Mouse (Mus musculus) embryonic facial prominence, embryonic 15.5 days (tissue): Measurements from ENCODE around the gene Gm28053. TPM values are rescaled to one million over a fixed set of nuclear protein-coding genes. Genes with fewer than 3 reads are reported as not detected.

ENCODE experiments used
- ATAC-seq: fragments of 200-750 bp; cut with Nextera tagmentation; 2 replicates; pipeline ENCODE4 v1.8.0; 2017; ENCODE audit warnings: low read depth, moderate TSS enrichment; ENCODE audit not compliant: insufficient number of reproducible peaks, low FRiP score, low TSS enrichment
- H3K27ac ChIP-seq: fragments of 300-500 bp; sonication (generic); replicated peaks from 2 replicates; pipeline ENCODE4 v1.5.1; 2015; ENCODE audit warnings: mild to moderate bottlenecking, inconsistent platforms
- H3K27me3 ChIP-seq: fragments of 300-500 bp; sonication (generic); 2 replicates; pipeline ENCODE4 v1.6.1; 2015; ENCODE audit warnings: inconsistent platforms
- H3K36me3 ChIP-seq: fragments of 300-500 bp; sonication (generic); 2 replicates; pipeline ENCODE4 v1.6.1; 2015; ENCODE audit warnings: mild to moderate bottlenecking, inconsistent platforms
- H3K4me1 ChIP-seq: fragments of 300-500 bp; sonication (generic); 2 replicates; pipeline ENCODE4 v1.6.1; 2015; ENCODE audit warnings: inconsistent platforms
- H3K4me2 ChIP-seq: fragments of 300-500 bp; sonication (generic); replicated peaks from 2 replicates; pipeline ENCODE4 v1.6.1; 2015; ENCODE audit warnings: mild to moderate bottlenecking, inconsistent platforms
- H3K4me3 ChIP-seq: fragments of 300-500 bp; sonication (generic); replicated peaks from 2 replicates; pipeline ENCODE4 v1.5.1; 2015; ENCODE audit warnings: mild to moderate bottlenecking, inconsistent platforms
- H3K9ac ChIP-seq: fragments of 300-500 bp; sonication (generic); 2 replicates; pipeline ENCODE4 v1.6.1; 2015; ENCODE audit warnings: inconsistent platforms
- H3K9me3 ChIP-seq: fragments of 300-500 bp; sonication (generic); replicated peaks from 2 replicates; pipeline ENCODE4 v1.6.1; 2016; ENCODE audit warnings: inconsistent platforms
- WGBS: fragments of 180-500 bp; shearing (Covaris S2); methylation state at CpG from one replicate; pipeline ENCODE4 v1.1.7; 2015; 5-methylcytosine and 5-hydroxymethylcytosine counted together
- polyA plus RNA-seq: library from polyadenylated mRNA; unstranded; fragments of >200 nt; fragmentation: Nextera tagmentation; extraction: Ambion mirVana; gene quantifications from 2 replicates; pipeline ENCODE4 v1.2.1, GENCODE M21; 2015

Gm28053 gene
- polyA plus RNA-seq, 1 experiment from 2014 or later = 0.83 TPM

DNA sequence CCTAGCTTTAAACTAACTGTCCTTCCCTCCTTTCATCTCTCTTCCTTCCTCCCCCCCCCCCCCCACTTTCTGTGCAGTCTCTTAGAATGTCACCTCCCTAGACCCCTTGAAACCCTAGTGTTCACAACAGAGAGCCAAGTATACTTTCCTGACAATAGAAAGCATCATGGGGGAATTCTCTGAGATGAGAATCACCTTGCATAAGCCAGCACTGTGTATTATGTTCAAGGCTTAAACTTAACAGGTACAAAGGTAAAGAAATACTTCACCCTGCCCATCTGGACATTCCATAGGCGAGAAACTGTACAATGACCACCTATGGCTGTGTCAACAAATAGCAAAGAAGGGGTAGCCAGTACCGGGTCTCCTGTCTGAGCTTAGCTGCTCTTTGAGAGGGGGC is 27.1 kb downstream of the Gm28053 start:
- no peak for ATAC-seq
- H3K4me2 ChIP-seq = no peak overlapping the region
- H3K36me3 ChIP-seq = no peaks in the 10 kb centered on the region
- no peak overlapping the region for H3K4me3 ChIP-seq
- 68% methylated on average over 2 of the region's 2 CpGs for WGBS
- peaks cover 11% of the 10 kb centered on the region for H3K4me1 ChIP-seq
- H3K27me3 ChIP-seq = peaks cover 33% of the 10 kb centered on the region
- H3K9me3 ChIP-seq = no peaks in the 10 kb centered on the region
- H3K9ac ChIP-seq = no peak overlapping the region
- H3K27ac ChIP-seq = no peak overlapping the region

DNA sequence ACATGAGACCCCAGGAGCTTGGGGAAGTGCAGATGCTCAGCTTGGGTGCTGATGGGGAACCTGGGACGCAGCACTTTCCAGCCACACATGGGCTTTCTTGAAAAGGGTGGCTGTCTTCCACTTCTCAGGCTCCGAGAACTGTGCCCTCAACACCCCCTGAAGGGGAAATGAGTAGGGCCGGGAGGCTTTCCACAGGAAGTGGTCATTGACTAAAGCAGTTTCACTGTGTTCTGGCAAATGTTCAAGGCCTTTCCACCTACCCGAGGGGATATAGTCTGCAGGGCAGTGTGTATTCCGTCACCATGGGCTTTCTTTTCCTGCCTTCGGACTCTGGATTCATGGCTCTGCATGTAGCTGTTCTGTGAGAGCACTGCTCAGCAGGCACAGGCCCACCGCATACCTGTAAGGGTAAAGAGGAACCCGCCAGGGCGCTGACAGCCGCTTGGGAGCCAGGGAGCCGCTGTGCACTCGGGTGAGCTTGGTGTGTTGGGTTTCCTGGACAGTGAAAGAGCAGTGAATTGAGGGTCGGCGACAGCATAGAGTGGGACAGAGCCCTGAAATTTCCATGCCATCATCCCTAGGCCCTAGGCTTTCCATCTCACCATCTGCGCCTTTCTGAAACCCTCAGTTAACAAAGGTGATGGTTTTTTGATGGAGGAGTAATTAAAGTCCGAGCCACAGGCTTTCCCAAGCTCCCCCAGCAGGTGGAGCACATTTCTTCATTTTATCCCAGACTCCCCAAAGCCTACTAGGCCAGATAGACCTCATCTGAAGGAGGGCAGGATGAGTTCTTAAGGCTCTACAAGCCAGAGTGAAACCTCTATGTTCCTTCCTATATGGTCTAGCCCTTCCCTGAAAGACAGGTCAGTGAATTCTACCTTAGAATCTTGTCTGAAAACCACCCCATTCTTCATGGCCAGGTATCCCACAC is 27.8 kb downstream of the Gm28053 start, which contains the start of gene Gimap5:
TSS of gene Gimap5 (plus strand) at position 239 of the 931 bp plus-strand sequence.
- ATAC-seq = no peak
- Histone ChIP-seq H3K27ac (peak within 1 kb of the TSS; percentile 31; the same call in 1 of the 2 replicates), H3K36me3 (no peaks in the 10 kb centered on the region), H3K4me1 (peaks cover 11% of the 10 kb centered on the region), H3K9me3 (no peaks in the 10 kb centered on the region), H3K9ac (no peak within 1 kb of the TSS), H3K4me2 (no peak within 1 kb of the TSS), H3K27me3 (peaks cover 27% of the 10 kb centered on the region), H3K4me3 (no peak within 1 kb of the TSS)
- 34% methylated on average over 16 of the region's 16 CpGs for WGBS

DNA sequence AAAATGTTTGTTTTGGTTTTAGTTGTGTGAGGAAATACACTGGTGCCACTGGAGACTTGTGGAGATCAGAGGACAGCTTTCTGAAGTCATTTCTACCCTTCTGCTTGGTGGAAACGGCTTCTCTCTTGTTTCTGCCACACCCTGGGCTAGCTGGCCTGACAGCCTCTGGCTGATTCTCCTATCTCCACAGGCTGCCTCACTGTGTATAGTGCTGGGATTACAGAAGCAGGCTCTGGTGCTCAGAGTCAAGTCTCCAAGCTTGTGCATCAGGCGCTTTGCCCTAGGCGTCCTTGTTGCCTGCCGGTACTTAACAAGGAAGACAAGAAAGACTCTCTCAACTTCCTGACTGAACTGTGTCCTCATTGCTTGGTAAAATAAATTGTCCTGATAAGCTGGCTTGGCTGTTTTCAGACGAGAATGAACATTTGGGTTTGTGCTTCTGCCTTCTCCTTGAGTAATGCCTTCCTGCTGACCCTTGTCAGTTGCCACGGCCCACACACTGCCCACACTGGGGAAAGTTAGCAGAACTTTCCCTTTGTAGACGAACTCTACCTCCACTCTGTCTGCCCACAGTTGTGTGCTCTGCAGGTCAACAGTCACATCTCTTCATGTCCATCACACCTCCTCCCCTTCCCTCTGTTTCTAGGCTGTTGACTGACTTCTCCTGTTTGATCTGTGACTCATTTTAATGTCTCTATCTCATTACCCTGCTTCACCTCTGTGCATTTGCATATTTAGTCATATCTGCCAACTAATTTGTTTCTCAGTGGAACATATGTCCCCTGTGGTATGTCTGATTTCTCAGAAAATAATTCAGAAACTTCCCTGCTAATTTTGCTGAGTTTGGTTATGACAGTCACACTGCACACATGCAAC is 28.9 kb downstream of the Gm28053 start:
- Histone ChIP-seq H3K4me3 (no peak overlapping the region), H3K9ac (no peak overlapping the region), H3K27me3 (peaks cover 17% of the 10 kb centered on the region), H3K36me3 (no peaks in the 10 kb centered on the region), H3K9me3 (no peaks in the 10 kb centered on the region), H3K4me1 (peaks cover 7% of the 10 kb centered on the region), H3K4me2 (no peak overlapping the region), H3K27ac (no peak overlapping the region)
- WGBS = 63% methylated on average over 7 of the region's 7 CpGs
- ATAC-seq = no peak

DNA sequence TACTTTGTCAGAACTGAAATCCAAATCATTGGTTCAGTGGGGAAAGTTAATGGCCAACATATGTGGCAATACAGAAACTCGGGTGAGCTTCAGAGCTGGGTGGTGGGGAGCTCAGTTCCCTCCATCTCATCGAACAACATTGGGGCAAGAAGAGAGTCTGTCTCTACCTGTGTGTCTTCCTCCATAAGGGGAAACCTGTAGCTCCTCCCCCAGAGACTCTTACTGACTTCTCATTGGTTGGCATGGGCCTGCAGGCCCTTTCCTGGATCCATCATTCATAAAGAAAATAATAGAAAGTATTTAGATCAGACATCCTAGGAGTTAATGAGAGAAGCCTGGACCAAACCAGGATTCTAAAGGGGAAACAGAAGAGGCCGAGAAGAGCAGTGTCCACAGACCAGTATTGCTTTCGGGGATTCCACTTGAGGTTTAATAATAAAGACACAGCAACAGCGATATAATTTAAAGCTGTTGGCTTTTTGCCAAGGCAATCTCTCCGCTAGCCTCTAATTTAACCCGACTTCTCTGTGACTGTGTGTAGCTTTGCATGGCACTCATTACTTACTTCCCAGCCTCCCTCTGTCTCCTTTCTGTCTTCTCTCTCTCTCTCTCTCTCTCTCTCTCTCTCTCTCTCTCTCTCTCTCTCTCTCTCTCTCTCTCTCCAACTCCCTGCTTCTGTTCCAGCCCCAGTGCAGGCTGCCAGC is 45.3 kb downstream of the Gm28053 start:
- H3K4me2 ChIP-seq = no peak overlapping the region
- 43% methylated on average over 7 of the region's 7 CpGs for WGBS
- H3K9ac ChIP-seq = no peak overlapping the region
- no peak overlapping the region for H3K27ac ChIP-seq
- H3K36me3 ChIP-seq = no peaks in the 10 kb centered on the region
- H3K4me1 ChIP-seq = no peaks in the 10 kb centered on the region
- H3K4me3 ChIP-seq = no peak overlapping the region
- no peak for ATAC-seq
- H3K27me3 ChIP-seq = no peaks in the 10 kb centered on the region
- H3K9me3 ChIP-seq = no peaks in the 10 kb centered on the region

DNA sequence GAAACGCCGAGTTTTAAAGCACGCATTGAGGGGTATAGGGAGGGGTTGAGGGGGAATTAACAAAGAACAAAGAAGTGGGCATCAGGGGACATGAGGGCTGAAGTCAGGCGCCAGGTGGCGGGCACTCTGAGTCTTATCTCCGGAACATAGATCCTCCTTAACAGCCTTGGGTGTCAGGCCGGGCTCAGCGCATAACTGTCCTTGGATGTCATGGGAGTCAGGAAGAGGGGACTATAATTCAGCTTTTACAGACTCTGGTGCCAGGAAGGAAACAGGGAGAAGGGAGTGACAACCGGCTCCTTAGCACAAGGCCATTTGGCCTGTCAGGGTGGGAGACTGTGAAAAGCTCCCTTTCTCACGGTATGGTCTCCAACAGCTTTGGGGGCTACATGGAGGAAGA is 46.1 kb downstream of the Gm28053 start:
- Histone ChIP-seq H3K9ac (no peak overlapping the region), H3K27me3 (no peaks in the 10 kb centered on the region), H3K36me3 (no peaks in the 10 kb centered on the region), H3K4me3 (no peak overlapping the region), H3K9me3 (no peaks in the 10 kb centered on the region), H3K4me1 (no peaks in the 10 kb centered on the region), H3K4me2 (no peak overlapping the region), H3K27ac (no peak overlapping the region)
- 94% methylated on average over 10 of the region's 10 CpGs for WGBS
- ATAC-seq = no peak

DNA sequence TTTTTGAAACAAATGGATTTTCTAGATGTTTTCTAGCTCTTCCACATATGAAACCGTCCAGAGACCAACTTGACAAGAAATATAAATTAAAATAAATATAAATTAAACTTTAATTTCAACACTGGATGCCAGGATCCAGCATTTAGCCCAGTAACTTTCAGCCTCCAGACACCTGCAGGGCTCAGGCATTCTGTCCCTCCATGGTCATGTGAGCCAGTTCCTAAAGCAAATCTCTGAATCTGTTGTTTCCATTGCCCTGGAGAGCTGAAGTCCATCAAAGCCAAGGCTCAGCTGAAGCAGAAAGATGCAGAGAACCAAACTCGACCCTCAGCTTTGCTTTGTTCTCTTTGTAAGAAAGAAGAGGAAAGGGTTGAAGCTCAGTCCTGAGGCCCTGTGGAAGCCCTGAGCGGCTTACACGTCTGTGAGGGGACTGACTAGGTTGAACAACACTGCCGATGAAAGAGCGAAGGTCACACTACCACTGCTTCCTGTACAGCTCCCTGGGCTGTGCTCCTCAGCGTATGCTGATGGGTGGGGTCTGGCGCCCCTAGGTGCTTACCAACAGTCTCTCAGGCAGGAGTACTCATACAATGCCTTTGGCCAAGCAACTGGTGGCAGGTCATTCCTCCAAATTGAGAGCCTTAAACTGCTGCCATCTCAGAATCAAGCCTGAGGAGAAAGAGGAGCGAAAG is 49.9 kb downstream of the Gm28053 start:
- Histone ChIP-seq H3K36me3 (no peaks in the 10 kb centered on the region), H3K27me3 (no peaks in the 10 kb centered on the region; the same call in 1 of the 2 replicates), H3K27ac (no peak overlapping the region), H3K4me3 (no peak overlapping the region), H3K9me3 (no peaks in the 10 kb centered on the region), H3K4me1 (no peaks in the 10 kb centered on the region), H3K9ac (no peak overlapping the region), H3K4me2 (no peak overlapping the region)
- 65% methylated on average over 9 of the region's 9 CpGs for WGBS
- ATAC-seq = no peak

DNA sequence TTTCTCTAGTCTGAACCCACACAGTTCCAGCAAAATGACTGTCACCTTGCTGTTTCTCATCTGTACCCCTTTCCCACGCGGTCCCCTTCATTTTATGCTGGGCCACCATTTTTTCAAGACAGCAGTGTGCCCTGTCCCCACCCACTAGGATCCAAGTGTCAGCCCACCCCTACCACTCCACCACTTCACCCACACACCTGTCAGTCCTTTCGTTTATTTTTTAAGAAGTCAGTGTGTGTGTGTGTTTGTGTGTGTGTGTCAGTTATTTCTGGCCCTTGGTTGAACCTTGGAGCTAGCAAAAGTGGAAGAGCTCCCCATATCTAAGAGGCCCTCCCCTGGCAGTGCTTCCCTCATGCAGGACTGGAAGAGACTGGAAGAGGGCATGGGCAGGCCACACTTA is 50.5 kb downstream of the Gm28053 start:
- WGBS = 84% methylated on average over 3 of the region's 3 CpGs
- Histone ChIP-seq H3K27ac (no peak overlapping the region), H3K36me3 (no peaks in the 10 kb centered on the region), H3K4me1 (no peaks in the 10 kb centered on the region), H3K9ac (no peak overlapping the region), H3K4me2 (no peak overlapping the region), H3K27me3 (no peaks in the 10 kb centered on the region; the same call in 1 of the 2 replicates), H3K4me3 (no peak overlapping the region), H3K9me3 (no peaks in the 10 kb centered on the region)
- ATAC-seq = no peak

DNA sequence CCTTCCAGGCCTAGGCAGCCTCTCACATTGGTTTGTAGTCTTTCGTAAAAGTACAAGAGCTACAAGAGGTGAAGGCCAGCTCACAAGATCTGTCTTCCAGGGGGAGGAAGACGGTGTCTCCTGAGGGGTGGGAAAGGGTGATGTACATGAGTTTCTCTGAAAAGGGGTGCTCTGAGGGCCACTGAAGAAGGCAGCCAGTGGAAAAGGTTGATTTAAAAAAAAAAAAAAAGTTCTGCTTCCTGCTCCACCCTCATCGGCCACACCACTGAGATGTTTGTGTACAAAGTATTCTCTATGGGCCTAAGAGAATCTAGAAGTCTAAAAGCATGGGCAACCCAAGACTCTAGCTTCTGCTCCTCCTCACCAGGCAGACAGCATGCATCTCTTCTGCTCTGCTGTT is 52.3 kb downstream of the Gm28053 start, which contains the start of gene Gimap3:
TSS of gene Gimap3 (minus strand) at position 156 of the 400 bp plus-strand sequence.
- 81% methylated on average over 3 of the region's 3 CpGs for WGBS
- no peaks in the 10 kb centered on the region for H3K36me3 ChIP-seq
- ATAC-seq = no peak

DNA sequence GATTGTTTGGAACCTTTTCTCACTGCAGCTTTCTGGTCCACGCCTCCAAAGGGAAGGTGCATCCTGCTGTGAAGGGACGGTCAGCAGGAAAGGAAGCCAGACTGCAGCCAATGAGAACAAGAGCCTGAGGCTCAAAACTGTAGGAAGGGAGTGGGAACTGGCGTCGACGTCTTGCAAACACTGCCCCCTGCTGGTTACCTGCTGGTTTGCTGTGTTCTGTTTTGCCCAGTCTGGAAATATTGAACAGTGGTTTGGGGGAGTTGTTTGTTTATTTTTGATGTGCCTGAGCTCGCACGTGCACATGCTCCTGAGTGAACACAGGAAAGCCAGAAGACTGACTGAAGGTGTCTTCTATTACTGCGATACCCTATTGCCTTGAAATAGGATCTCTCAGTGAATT is 53.6 kb downstream of the Gm28053 start:
- Histone ChIP-seq H3K36me3 (no peaks in the 10 kb centered on the region), H3K4me1 (no peaks in the 10 kb centered on the region), H3K9ac (no peak overlapping the region), H3K4me2 (no peak overlapping the region), H3K9me3 (no peaks in the 10 kb centered on the region), H3K27ac (no peak overlapping the region), H3K4me3 (no peak overlapping the region), H3K27me3 (no peaks in the 10 kb centered on the region; the same call in 1 of the 2 replicates)
- WGBS = 7% methylated on average over 8 of the region's 8 CpGs
- ATAC-seq = 0 out of 2 replicates have a peak, but pooled peaks have one; percentile 51

More for the DNA sequence above, 52.3 kb downstream of the Gm28053 start, which contains the start of gene Gimap3:
- Histone ChIP-seq H3K4me3 (no peak within 1 kb of the TSS), H3K4me1 (no peaks in the 10 kb centered on the region), H3K27me3 (no peaks in the 10 kb centered on the region; the same call in 1 of the 2 replicates), H3K9me3 (no peaks in the 10 kb centered on the region), H3K27ac (no peak within 1 kb of the TSS), H3K9ac (no peak within 1 kb of the TSS), H3K4me2 (no peak within 1 kb of the TSS)

DNA sequence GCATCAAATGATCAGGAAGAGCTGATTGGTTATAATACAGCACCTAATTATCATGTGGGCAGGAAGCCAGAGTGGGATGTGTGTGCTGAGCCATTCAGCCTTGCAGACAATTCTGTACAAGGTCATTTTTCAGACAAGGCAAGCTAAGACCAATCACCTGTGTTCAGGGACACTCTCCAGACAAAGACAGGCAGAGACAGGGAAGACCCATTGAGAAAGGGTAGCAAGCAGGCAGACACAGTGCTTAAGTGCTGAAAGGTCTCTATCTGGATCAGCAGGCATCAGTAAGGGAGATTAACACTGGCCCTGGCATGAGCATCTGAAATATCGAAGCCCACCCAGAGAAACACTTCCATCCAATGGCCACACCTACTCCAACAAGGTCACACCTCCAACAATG is 66.0 kb downstream of the Gm28053 start:
- H3K36me3 ChIP-seq = no peaks in the 10 kb centered on the region
- no peak overlapping the region for H3K9ac ChIP-seq
- no peaks in the 10 kb centered on the region for H3K27me3 ChIP-seq
- no peaks in the 10 kb centered on the region for H3K4me1 ChIP-seq
- H3K4me3 ChIP-seq = no peak overlapping the region
- H3K27ac ChIP-seq = peak overlapping the region; percentile 55; the same call in 1 of the 2 replicates
- no peak for ATAC-seq
- no peaks in the 10 kb centered on the region for H3K9me3 ChIP-seq
- H3K4me2 ChIP-seq = no peak overlapping the region
- WGBS = 83% methylated on average over 1 of the region's 1 CpGs
